Mouse (Mus musculus): ENCODE data around the gene Gm20388.

GRCm38 (mm10) chr8:121227756-121228155 lies 1317.1 kb downstream of the Gm20388 start:
- TF ChIP-seq CTCF (IDR thresholded peaks at IDR 0.05; ENCODE audit: extremely low read depth, insufficient read depth, low read length) (no peak), POLR2A (IDR thresholded peaks at IDR 0.05; ENCODE audit: extremely low read depth, insufficient read depth, low read length) (0 out of 2 replicates have a peak, but pooled peaks have one; percentile 12)

Measured in cortical plate, adult 2 months (tissue).